Mouse (Mus musculus) stomach, embryonic 14.5 days (tissue): ENCODE results near the gene Olfr448. TPM values are rescaled to one million over a fixed set of nuclear protein-coding genes. Genes with fewer than 3 reads are reported as not detected.

ENCODE experiments used
- polyA plus RNA-seq: library from polyadenylated mRNA; unstranded; fragments of >200 nt; fragmentation: Nextera tagmentation; extraction: Ambion mirVana; gene quantifications from 2 replicates; pipeline ENCODE4 v1.2.1, GENCODE M21; 2014

The Olfr448 gene
- polyA plus RNA-seq, 1 experiment from 2014 or later, result not detected

Other genes with a start within 250 kb of the Olfr448 start
- gene Tcaf2, start 245.2 kb upstream of the Olfr448 start, polyA plus RNA-seq, result 7.1 and 8.5 TPM in 2 replicates
- gene Tcaf1, start 180.4 kb upstream of the Olfr448 start, polyA plus RNA-seq, result 101 and 104 TPM in 2 replicates
- not detected in 2 replicates for gene Olfr453, start 151.1 kb upstream of the Olfr448 start, polyA plus RNA-seq
- gene Olfr38, start 134.0 kb upstream of the Olfr448 start, polyA plus RNA-seq, result not detected in 2 replicates
- gene Olfr452, start 105.3 kb upstream of the Olfr448 start, polyA plus RNA-seq, result not detected in 2 replicates
- gene Olfr450, start 78.5 kb upstream of the Olfr448 start, polyA plus RNA-seq, result not detected in 2 replicates
- not detected in 2 replicates for gene Olfr449, start 56.1 kb upstream of the Olfr448 start, polyA plus RNA-seq
- gene Olfr447, start 18.4 kb downstream of the Olfr448 start, polyA plus RNA-seq, result not detected in 2 replicates
- gene Olfr446, start 30.9 kb downstream of the Olfr448 start, polyA plus RNA-seq, result not detected in 2 replicates
- gene Olfr444, start 58.6 kb downstream of the Olfr448 start, polyA plus RNA-seq, result not detected in 2 replicates
- not detected in 2 replicates for gene Olfr441, start 215.9 kb downstream of the Olfr448 start, polyA plus RNA-seq